Mouse (Mus musculus): ENCODE measurements at regions not wholly inside any gene's neighbourhood (a gene's known extent, or its start where the extent isn't known, plus 50 kb on each side); places are given as distances from the start of the nearest gene placed in this dataset.

- in situ Hi-C loops (cut with MboI, MseI) = no loop called here
Observed at GRCm38 (mm10) chr11:15218671-15219070, 619.6 kb downstream of the Pom121l12 start.

- in situ Hi-C loops (cut with MboI, MseI) = no loop called here
Observed at GRCm38 (mm10) chr11:15221856-15222255, 622.8 kb downstream of the Pom121l12 start.

- in situ Hi-C loops (cut with MboI, MseI) = loop anchor here (10.0 kb wide), 1 partner anchor 905 kb away; no protein-coding TSS in a partner anchor
Observed at GRCm38 (mm10) chr11:15250022-15250421, 650.9 kb downstream of the Pom121l12 start.

- in situ Hi-C loops (cut with MboI, MseI) = no loop called here
Observed at GRCm38 (mm10) chr11:15274043-15274773, 675.1 kb downstream of the Pom121l12 start.

GRCm38 (mm10) chr11:15308457-15308856 lies 709.4 kb downstream of the Pom121l12 start:
- in situ Hi-C loops (cut with MboI, MseI) = no loop called here

All from T-helper 2 cell (primary cell).